Mouse (Mus musculus) heart, postnatal 0 days (tissue): ENCODE results near the gene Foxp1. TPM values are rescaled to one million over a fixed set of nuclear protein-coding genes. Genes with fewer than 3 reads are reported as not detected.
A peak's percentile ranks its signal among the peaks of the same experiment; 100 is the strongest.

Source experiments
- ATAC-seq: fragments of 200-750 bp; cut with Nextera tagmentation; 2 replicates; pipeline ENCODE4 v1.8.0; 2017; ENCODE audit warnings: low read depth, moderate number of reproducible peaks, moderate library complexity; ENCODE audit not compliant: insufficient read depth
- DNase-seq: peaks from one replicate; pipeline ENCODE4 v3.0.0-alpha.2; 2016; ENCODE audit warnings: low spot score
- H3K27ac ChIP-seq: fragments of 300-500 bp; sonication (generic); 2 replicates; pipeline ENCODE4 v1.5.1; 2014; ENCODE audit warnings: low read depth, mild to moderate bottlenecking
- H3K27me3 ChIP-seq: fragments of 300-500 bp; sonication (generic); 2 replicates; pipeline ENCODE4 v1.6.1; 2014; ENCODE audit warnings: low read length, mixed read lengths; ENCODE audit not compliant: control insufficient read depth, insufficient read depth
- H3K36me3 ChIP-seq: fragments of 300-500 bp; sonication (generic); replicated peaks from 2 replicates; pipeline ENCODE4 v1.6.1; 2014; ENCODE audit warnings: low read length, mixed read lengths; ENCODE audit not compliant: control insufficient read depth, insufficient read depth
- H3K4me1 ChIP-seq: fragments of 300-500 bp; sonication (generic); 2 replicates; pipeline ENCODE4 v1.6.1; 2014; ENCODE audit warnings: antibody characterized with exemption; ENCODE audit not compliant: control insufficient read depth, insufficient read depth
- H3K4me2 ChIP-seq: fragments of 300-500 bp; sonication (generic); 2 replicates; pipeline ENCODE4 v1.6.1; 2014; ENCODE audit warnings: low read depth, mild to moderate bottlenecking, low read length, moderate library complexity
- H3K4me3 ChIP-seq: fragments of 300-500 bp; sonication (generic); 2 replicates; pipeline ENCODE4 v1.5.1; 2014; ENCODE audit warnings: low read depth, low read length
- H3K9ac ChIP-seq: fragments of 300-500 bp; sonication (generic); replicated peaks from 2 replicates; pipeline ENCODE4 v1.6.1; 2014; ENCODE audit warnings: low read depth, low read length, mixed read lengths
- H3K9me3 ChIP-seq: fragments of 300-500 bp; sonication (generic); replicated peaks from 2 replicates; pipeline ENCODE4 v1.6.1; 2016; ENCODE audit warnings: low read length; ENCODE audit not compliant: control insufficient read depth
- CTCF ChIP-seq: IDR thresholded peaks from 2 replicates; pipeline ENCODE4 v1.5.1; 2016; ENCODE audit warnings: antibody characterized with exemption, control low read depth, low read depth
- EP300 ChIP-seq: IDR thresholded peaks from 2 replicates; pipeline ENCODE4 v1.6.1; 2016; ENCODE audit warnings: antibody characterized with exemption, low read depth
- WGBS: fragments of 180-500 bp; shearing (Covaris S2); extraction: QIAGEN DNeasy Blood & Tissue Kit; methylation state at CpG from one replicate; pipeline ENCODE4 v1.1.7; 2014; 5-methylcytosine and 5-hydroxymethylcytosine counted together
- polyA plus RNA-seq: library from polyadenylated mRNA; unstranded; fragments of >200 nt; fragmentation: Nextera tagmentation; extraction: Ambion mirVana; gene quantifications from 2 replicates; pipeline ENCODE4 v1.2.1, GENCODE M21; 2015
- total RNA-seq: library from RNA; depleted of rRNA; stranded (reverse); fragments of >200 nt; gene quantifications from 2 replicates; pipeline ENCODE4 v1.2.3, GENCODE M21; 2014; ENCODE audit warnings: low replicate concordance

The Foxp1 gene
- total and polyA plus RNA-seq, 2 experiments from 2014 or later, result 40.7 to 88.1 TPM

- H3K4me2 ChIP-seq, result no peak overlapping the region
- DNase-seq (no peak), ATAC-seq (no peak; the same call in none of the 2 replicates)
These were observed 133.5 kb downstream of the Foxp1 start for GRCm38 (mm10) chr6:99388741-99389675.

GRCm38 (mm10) chr6:99388023-99388422 is 134.5 kb downstream of the Foxp1 start:
- Histone ChIP-seq H3K27ac (peak overlapping the region; percentile 81; the same call in 1 of the 2 replicates), H3K36me3 (no peaks in the 10 kb centered on the region), H3K27me3 (no peaks in the 10 kb centered on the region), H3K4me1 (peaks cover 3% of the 10 kb centered on the region), H3K9ac (no peak overlapping the region), H3K4me2 (no peak overlapping the region), H3K9me3 (no peaks in the 10 kb centered on the region), H3K4me3 (no peak overlapping the region)
- ATAC-seq (no peak), DNase-seq (no peak)
- TF ChIP-seq EP300 (no peak), CTCF (no peak)
- 68% methylated on average over 5 of the region's 5 CpGs for WGBS

More at GRCm38 (mm10) chr6:99388741-99389675, 133.5 kb downstream of the Foxp1 start:
- WGBS, result 54% methylated on average over 19 of the region's 19 CpGs
- Histone ChIP-seq H3K27ac (peak overlapping the region; percentile 81), H3K4me3 (no peak overlapping the region), H3K27me3 (no peaks in the 10 kb centered on the region), H3K9ac (no peak overlapping the region), H3K9me3 (no peaks in the 10 kb centered on the region), H3K36me3 (no peaks in the 10 kb centered on the region), H3K4me1 (peaks cover 3% of the 10 kb centered on the region)
- TF ChIP-seq EP300 (no peak), CTCF (no peak)

GRCm38 (mm10) chr6:99385059-99385604 is 137.4 kb downstream of the Foxp1 start:
- WGBS, result 59% methylated on average over 2 of the region's 2 CpGs
- no peaks in the 10 kb centered on the region for H3K27me3 ChIP-seq
- no peak overlapping the region for H3K4me3 ChIP-seq
- peak overlapping the region; percentile 27; the same call in 1 of the 2 replicates for H3K27ac ChIP-seq
- no peak overlapping the region for H3K9ac ChIP-seq
- TF ChIP-seq CTCF, result peak; percentile 64
- no peak for TF ChIP-seq EP300
- no peaks in the 10 kb centered on the region for H3K9me3 ChIP-seq
- no peak overlapping the region for H3K4me2 ChIP-seq
- H3K4me1 ChIP-seq, result peaks cover 3% of the 10 kb centered on the region
- 0 out of 2 replicates have a peak, but pooled peaks cover 3% of the 10 kb centered on the region for H3K36me3 ChIP-seq
- DNase-seq (peak; percentile 30), ATAC-seq (0 out of 2 replicates have a peak, but pooled peaks have one; percentile 16)

GRCm38 (mm10) chr6:99383846-99384472 is 138.6 kb downstream of the Foxp1 start:
- WGBS, result 43% methylated on average over 4 of the region's 4 CpGs
- ATAC-seq (no peak), DNase-seq (no peak)
- Histone ChIP-seq H3K4me3 (no peak overlapping the region), H3K4me2 (no peak overlapping the region), H3K9ac (no peak overlapping the region), H3K4me1 (peaks cover 3% of the 10 kb centered on the region), H3K27ac (no peak overlapping the region), H3K36me3 (0 out of 2 replicates have a peak, but pooled peaks cover 3% of the 10 kb centered on the region), H3K27me3 (no peaks in the 10 kb centered on the region), H3K9me3 (no peaks in the 10 kb centered on the region)
- TF ChIP-seq CTCF, result no peak
- no peak for TF ChIP-seq EP300

- Histone ChIP-seq H3K9ac (no peak overlapping the region), H3K4me3 (no peak overlapping the region), H3K36me3 (0 out of 2 replicates have a peak, but pooled peaks cover 3% of the 10 kb centered on the region), H3K9me3 (no peaks in the 10 kb centered on the region), H3K27ac (peak overlapping the region; percentile 71; the same call in 1 of the 2 replicates), H3K4me1 (peaks cover 9% of the 10 kb centered on the region), H3K4me2 (no peak overlapping the region), H3K27me3 (no peaks in the 10 kb centered on the region)
- TF ChIP-seq CTCF (no peak), EP300 (no peak)
- 66% methylated on average over 5 of the region's 5 CpGs for WGBS
- no peak for ATAC-seq
- no peak for DNase-seq
These were observed 142.4 kb downstream of the Foxp1 start for GRCm38 (mm10) chr6:99380146-99380545.
